Mouse (Mus musculus) yolk sac, embryonic 10.5 days (tissue): ENCODE measurements at regions not wholly inside any gene's neighbourhood (a gene's known extent, or its start where the extent isn't known, plus 50 kb on each side); places are given as distances from the start of the nearest gene placed in this dataset.

Source experiments
- DNase-seq: peaks from one replicate; pipeline ENCODE4 v3.0.0-alpha.2; 2017; ENCODE audit warnings: low spot score

GRCm38 (mm10) chr5:118978921-118979630, 418.6 kb downstream of the Med13l start:
- no peak for DNase-seq

- no peak for DNase-seq
Observed at GRCm38 (mm10) chr5:118981046-118981445, 420.6 kb downstream of the Med13l start.

GRCm38 (mm10) chr5:118984251-118984650, 423.8 kb downstream of the Med13l start:
- DNase-seq = no peak

GRCm38 (mm10) chr5:118984797-118985408, 424.4 kb downstream of the Med13l start:
- DNase-seq = no peak

- no peak for DNase-seq
Observed at GRCm38 (mm10) chr5:118987376-118988000, 427.0 kb downstream of the Med13l start.

GRCm38 (mm10) chr5:118999124-118999523, 438.6 kb downstream of the Med13l start:
- peak; percentile 31 for DNase-seq

GRCm38 (mm10) chr5:119005825-119006471, 445.5 kb downstream of the Med13l start:
- DNase-seq = no peak

- no peak for DNase-seq
Observed at GRCm38 (mm10) chr5:119010048-119010447, 449.6 kb downstream of the Med13l start.

GRCm38 (mm10) chr5:119015181-119015580, 454.7 kb downstream of the Med13l start:
- DNase-seq = no peak

GRCm38 (mm10) chr5:119015606-119016255, 455.3 kb downstream of the Med13l start:
- no peak for DNase-seq

GRCm38 (mm10) chr5:119016420-119016819, 455.9 kb downstream of the Med13l start:
- no peak for DNase-seq

GRCm38 (mm10) chr5:119023947-119024346, 463.5 kb downstream of the Med13l start:
- no peak for DNase-seq

- DNase-seq = no peak
Observed at GRCm38 (mm10) chr5:119032051-119032450, 471.6 kb downstream of the Med13l start.

GRCm38 (mm10) chr5:119044548-119044947, 484.1 kb downstream of the Med13l start:
- no peak for DNase-seq

- DNase-seq = no peak
Observed at GRCm38 (mm10) chr5:119047581-119047980, 487.1 kb downstream of the Med13l start.

GRCm38 (mm10) chr5:119052354-119052996, 492.0 kb downstream of the Med13l start:
- no peak for DNase-seq

- DNase-seq = no peak
Observed at GRCm38 (mm10) chr5:119053738-119054137, 493.3 kb downstream of the Med13l start.

GRCm38 (mm10) chr5:119054393-119054792, 493.9 kb downstream of the Med13l start:
- DNase-seq = no peak

GRCm38 (mm10) chr5:119055430-119055829, 495.0 kb downstream of the Med13l start:
- no peak for DNase-seq

- DNase-seq = no peak
Observed at GRCm38 (mm10) chr5:119057813-119058212, 497.3 kb downstream of the Med13l start.

- no peak for DNase-seq
Observed at GRCm38 (mm10) chr5:119058231-119058851, 497.9 kb downstream of the Med13l start.
